Mouse (Mus musculus) liver, embryonic 15.5 days (tissue): ENCODE data around the gene Tln2. TPM values are rescaled to one million over a fixed set of nuclear protein-coding genes. Genes with fewer than 3 reads are reported as not detected.

ENCODE experiments used
- ATAC-seq: fragments of 200-750 bp; cut with Nextera tagmentation; 2 replicates; pipeline ENCODE4 v1.8.0; 2017; ENCODE audit warnings: moderate number of reproducible peaks, mild to moderate bottlenecking, moderate library complexity; ENCODE audit not compliant: insufficient read depth
- H3K27ac ChIP-seq: fragments of 300-500 bp; sonication (generic); replicated peaks from 2 replicates; pipeline ENCODE4 v1.5.1; 2015; ENCODE audit warnings: mild to moderate bottlenecking, inconsistent platforms
- H3K27me3 ChIP-seq: fragments of 300-500 bp; sonication (generic); 2 replicates; pipeline ENCODE4 v1.6.1; 2015; ENCODE audit warnings: mild to moderate bottlenecking, inconsistent platforms
- H3K36me3 ChIP-seq: fragments of 300-500 bp; sonication (generic); replicated peaks from 2 replicates; pipeline ENCODE4 v1.6.1; 2015; ENCODE audit warnings: moderate library complexity, mild to moderate bottlenecking, inconsistent platforms
- H3K4me1 ChIP-seq: fragments of 300-500 bp; sonication (generic); replicated peaks from 2 replicates; pipeline ENCODE4 v1.6.1; 2015; ENCODE audit warnings: inconsistent platforms
- H3K4me2 ChIP-seq: fragments of 300-500 bp; sonication (generic); 2 replicates; pipeline ENCODE4 v1.6.1; 2015; ENCODE audit warnings: moderate library complexity, mild to moderate bottlenecking, inconsistent platforms
- H3K4me3 ChIP-seq: fragments of 300-500 bp; sonication (generic); replicated peaks from 2 replicates; pipeline ENCODE4 v1.5.1; 2015; ENCODE audit warnings: mild to moderate bottlenecking, inconsistent platforms
- H3K9ac ChIP-seq: fragments of 300-500 bp; sonication (generic); 2 replicates; pipeline ENCODE4 v1.6.1; 2015; ENCODE audit warnings: moderate library complexity, mild to moderate bottlenecking, inconsistent platforms
- H3K9me3 ChIP-seq: fragments of 300-500 bp; sonication (generic); replicated peaks from 2 replicates; pipeline ENCODE4 v1.6.1; 2016; ENCODE audit warnings: inconsistent platforms
- WGBS: fragments of 180-500 bp; shearing (Covaris S2); methylation state at CpG from one replicate; pipeline ENCODE4 v1.1.7; 2015; ENCODE audit warnings: mixed read lengths; ENCODE audit not compliant: insufficient replicate concordance; 5-methylcytosine and 5-hydroxymethylcytosine counted together
- polyA plus RNA-seq: library from polyadenylated mRNA; unstranded; fragments of >200 nt; fragmentation: Nextera tagmentation; extraction: Ambion mirVana; gene quantifications from 2 replicates; pipeline ENCODE4 v1.2.1, GENCODE M21; 2015

Gene Tln2
- polyA plus RNA-seq, 1 experiment from 2014 or later = 2.7 TPM

DNA sequence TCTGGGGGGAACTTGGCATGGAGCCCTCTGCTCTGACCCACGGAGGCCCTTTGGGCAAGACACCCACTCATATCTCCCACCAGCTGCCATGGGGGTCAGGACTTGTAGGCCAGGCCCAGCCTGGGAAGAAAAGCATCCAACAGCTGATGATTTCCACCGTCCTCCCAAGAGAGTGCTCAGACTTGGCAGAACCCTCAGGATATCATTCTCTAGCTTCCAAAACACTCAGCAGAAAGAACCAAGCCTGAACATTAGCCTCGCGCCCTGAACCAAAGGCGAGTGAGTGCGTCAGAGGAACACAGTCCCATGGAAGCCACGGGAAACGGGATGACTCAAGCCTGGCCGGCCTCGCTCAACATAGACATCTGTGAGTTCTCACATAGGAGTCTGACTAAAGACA, 25.4 kb upstream of the Tln2 start:
- no peaks in the 10 kb centered on the region for H3K27me3 ChIP-seq
- H3K36me3 ChIP-seq = no peaks in the 10 kb centered on the region
- H3K9me3 ChIP-seq = no peaks in the 10 kb centered on the region
- WGBS = 71% methylated on average over 10 of the region's 10 CpGs
- no peak overlapping the region for H3K4me2 ChIP-seq
- H3K27ac ChIP-seq = no peak overlapping the region
- no peak overlapping the region for H3K9ac ChIP-seq
- no peak for ATAC-seq
- no peaks in the 10 kb centered on the region for H3K4me1 ChIP-seq
- H3K4me3 ChIP-seq = no peak overlapping the region

DNA sequence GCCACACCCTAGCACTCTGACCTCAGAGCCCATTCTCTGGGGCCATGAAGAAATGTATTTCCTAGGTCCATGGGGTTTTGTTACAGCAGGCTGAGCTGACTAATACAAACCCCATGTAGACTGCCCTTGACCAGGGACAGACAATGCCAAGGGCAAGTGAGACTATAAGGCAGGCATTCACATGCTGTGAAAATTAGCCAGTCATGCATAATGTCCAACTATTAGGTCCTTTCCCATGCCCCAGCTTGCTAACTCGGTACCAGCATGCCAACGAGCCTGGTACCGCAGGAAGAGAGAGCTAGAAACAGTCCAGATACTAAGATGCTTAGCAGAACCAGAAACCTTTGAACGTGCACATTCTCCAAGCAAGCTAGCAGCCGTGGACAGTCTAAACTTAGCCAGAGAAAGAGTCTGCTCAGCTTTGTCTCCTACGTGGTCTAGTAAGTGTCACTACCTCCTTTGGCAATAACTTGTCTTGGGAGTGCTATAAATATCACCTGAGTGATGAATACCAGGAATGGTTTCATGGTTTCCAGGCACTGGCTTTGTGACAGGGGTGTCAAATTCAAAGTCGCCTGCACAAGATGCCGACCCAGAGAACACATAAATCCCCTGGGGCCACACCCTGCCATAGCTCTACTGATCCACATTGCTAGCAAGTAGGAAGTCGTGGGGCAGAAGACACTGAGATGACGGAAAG, 22.2 kb upstream of the Tln2 start:
- no peaks in the 10 kb centered on the region for H3K4me1 ChIP-seq
- H3K27me3 ChIP-seq = no peaks in the 10 kb centered on the region
- no peak overlapping the region for H3K4me3 ChIP-seq
- no peak for ATAC-seq
- no peak overlapping the region for H3K4me2 ChIP-seq
- no peak overlapping the region for H3K27ac ChIP-seq
- WGBS = 56% methylated on average over 10 of the region's 10 CpGs
- no peaks in the 10 kb centered on the region for H3K36me3 ChIP-seq
- H3K9me3 ChIP-seq = no peaks in the 10 kb centered on the region
- no peak overlapping the region for H3K9ac ChIP-seq

DNA sequence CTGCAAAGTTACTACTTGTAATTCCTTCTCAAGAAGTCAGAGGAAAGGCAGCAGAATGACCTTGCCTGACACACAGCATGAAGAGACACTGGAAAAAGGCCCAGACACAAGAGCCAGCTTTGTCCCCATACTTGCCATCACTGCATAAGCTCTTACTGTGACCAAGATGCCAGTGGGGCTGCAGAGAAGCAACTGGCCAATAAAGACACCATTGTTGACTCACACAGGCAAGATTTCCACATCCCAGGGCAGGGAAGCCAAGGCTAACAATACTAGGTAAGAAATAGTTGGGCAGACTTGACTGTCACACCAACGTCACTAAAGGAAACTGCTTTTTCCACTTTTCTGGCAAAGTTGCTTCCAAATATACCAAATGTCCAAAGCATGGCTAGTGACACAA, 20.0 kb upstream of the Tln2 start:
- H3K4me1 ChIP-seq = no peaks in the 10 kb centered on the region
- H3K9ac ChIP-seq = no peak overlapping the region
- ATAC-seq = no peak
- H3K36me3 ChIP-seq = no peaks in the 10 kb centered on the region
- H3K27ac ChIP-seq = no peak overlapping the region
- H3K27me3 ChIP-seq = no peaks in the 10 kb centered on the region
- no peaks in the 10 kb centered on the region for H3K9me3 ChIP-seq
- no peak overlapping the region for H3K4me2 ChIP-seq
- H3K4me3 ChIP-seq = no peak overlapping the region
- 73% methylated on average over 1 of the region's 1 CpGs for WGBS

DNA sequence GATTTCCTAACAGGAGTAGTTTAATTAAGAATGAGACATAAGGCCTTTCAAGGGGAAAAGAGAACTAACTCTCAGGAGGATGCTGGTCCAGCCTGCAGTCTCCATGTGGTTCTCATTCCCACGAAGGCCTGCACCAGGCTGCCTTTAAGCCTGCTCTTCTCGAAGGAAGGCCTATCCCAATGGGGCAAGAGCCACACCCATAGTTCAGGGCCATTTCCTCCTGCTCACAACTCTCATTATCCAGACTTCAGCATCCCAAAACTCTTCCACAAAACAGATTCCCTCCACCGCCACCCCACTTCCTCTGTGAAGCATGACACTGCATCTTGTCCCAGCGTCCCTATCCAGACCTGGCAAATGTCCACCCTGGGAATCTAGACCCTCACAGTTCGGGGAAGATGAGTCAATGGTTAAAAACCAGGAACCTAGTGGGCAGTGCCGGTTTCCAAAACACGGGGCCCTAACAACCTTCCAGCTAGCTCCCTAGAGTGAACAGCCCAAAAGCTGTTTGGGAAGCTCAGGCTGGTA, 15.3 kb upstream of the Tln2 start:
- no peaks in the 10 kb centered on the region for H3K27me3 ChIP-seq
- no peak overlapping the region for H3K27ac ChIP-seq
- no peak overlapping the region for H3K4me3 ChIP-seq
- H3K9me3 ChIP-seq = no peaks in the 10 kb centered on the region
- H3K4me1 ChIP-seq = no peaks in the 10 kb centered on the region
- ATAC-seq = no peak
- WGBS = 46% methylated on average over 7 of the region's 7 CpGs
- H3K36me3 ChIP-seq = no peaks in the 10 kb centered on the region
- no peak overlapping the region for H3K9ac ChIP-seq
- H3K4me2 ChIP-seq = no peak overlapping the region

DNA sequence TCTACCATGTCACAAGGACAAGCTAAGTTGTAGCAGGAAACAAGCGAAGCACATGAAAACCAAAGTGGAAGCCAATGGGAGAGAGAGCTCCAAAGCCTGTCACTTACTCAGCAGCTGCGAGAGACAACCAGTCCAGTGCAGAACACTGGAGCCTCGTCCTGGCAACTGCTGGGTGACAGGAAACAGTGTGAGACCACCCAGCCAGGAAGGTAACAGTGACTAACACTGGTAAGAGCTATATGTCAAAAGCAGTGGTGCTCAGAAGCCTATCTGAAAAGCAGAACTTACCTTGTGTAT, 14.1 kb upstream of the Tln2 start:
- no peak overlapping the region for H3K27ac ChIP-seq
- 31% methylated on average over 3 of the region's 3 CpGs for WGBS
- no peak overlapping the region for H3K4me2 ChIP-seq
- H3K9me3 ChIP-seq = no peaks in the 10 kb centered on the region
- no peak overlapping the region for H3K4me3 ChIP-seq
- ATAC-seq = no peak
- H3K4me1 ChIP-seq = no peaks in the 10 kb centered on the region
- no peak overlapping the region for H3K9ac ChIP-seq
- H3K27me3 ChIP-seq = no peaks in the 10 kb centered on the region
- no peaks in the 10 kb centered on the region for H3K36me3 ChIP-seq

DNA sequence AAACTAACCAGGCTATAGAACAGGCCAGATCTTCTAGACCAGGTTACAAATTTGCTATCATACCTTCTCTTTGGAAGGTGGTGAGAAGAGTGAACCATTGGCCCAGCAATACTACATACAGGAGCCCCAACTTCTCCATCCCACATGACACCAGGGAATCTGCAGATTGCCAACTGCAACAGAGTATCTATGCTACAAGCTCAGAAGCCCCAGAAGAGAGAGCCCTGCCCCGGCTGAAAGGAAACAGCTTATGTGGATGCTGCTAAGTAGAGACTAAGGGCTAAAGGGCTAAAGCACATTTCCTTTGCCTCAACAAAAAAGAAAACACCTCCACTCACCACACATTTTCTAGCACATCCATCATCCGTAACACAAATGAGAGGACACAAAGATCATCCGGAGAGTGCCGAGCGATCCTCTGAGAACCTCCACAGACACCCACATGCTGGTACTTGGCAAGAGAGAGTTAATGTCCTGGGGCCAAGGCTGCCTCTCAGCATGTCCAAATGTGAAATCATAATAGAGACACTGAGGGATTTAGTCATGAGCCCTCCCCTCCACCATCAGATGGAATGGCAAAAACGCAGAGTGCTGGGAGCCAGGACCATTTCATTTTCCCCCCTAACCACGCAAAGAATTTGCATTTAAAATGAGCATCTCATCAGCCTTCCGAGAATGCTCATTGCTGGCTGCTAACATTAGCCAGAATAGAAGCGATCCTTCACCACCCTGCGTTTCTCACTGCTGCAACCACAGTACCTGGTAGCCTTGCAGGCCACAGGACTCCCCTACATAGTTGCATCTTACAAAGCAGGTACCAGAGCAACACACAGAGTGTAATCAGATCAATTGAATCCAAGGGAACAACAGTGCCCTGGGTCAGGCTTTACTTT, 13.5 kb upstream of the Tln2 start:
- H3K4me2 ChIP-seq = no peak overlapping the region
- H3K4me1 ChIP-seq = no peaks in the 10 kb centered on the region
- H3K36me3 ChIP-seq = no peaks in the 10 kb centered on the region
- H3K4me3 ChIP-seq = no peak overlapping the region
- H3K27ac ChIP-seq = no peak overlapping the region
- H3K27me3 ChIP-seq = no peaks in the 10 kb centered on the region
- no peak overlapping the region for H3K9ac ChIP-seq
- 65% methylated on average over 10 of the region's 10 CpGs for WGBS
- ATAC-seq = no peak
- no peaks in the 10 kb centered on the region for H3K9me3 ChIP-seq

DNA sequence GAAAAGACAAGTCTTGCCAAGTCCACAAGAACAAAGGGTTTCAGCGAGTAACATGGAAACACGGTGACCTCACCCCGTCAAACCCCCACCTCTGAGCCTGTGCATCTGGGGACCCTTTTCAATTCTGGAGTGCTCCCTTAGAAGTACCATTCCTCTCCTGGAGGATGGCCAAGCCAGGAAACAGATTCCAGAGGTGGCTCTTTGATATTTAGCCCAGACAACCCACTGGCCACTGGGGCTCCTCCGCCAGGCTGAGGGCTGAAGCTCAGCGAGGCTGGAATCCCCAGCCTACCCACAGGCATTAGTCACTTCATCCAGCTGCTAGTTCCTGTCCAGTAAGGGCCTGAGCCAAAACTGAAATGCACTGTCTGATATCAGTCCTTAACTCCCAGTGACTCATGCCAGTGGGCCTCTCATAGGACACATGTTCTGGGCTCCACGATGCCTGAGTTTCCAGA, 6.3 kb upstream of the Tln2 start:
- Histone ChIP-seq H3K9ac (no peak overlapping the region), H3K9me3 (no peaks in the 10 kb centered on the region), H3K4me1 (no peaks in the 10 kb centered on the region), H3K27me3 (no peaks in the 10 kb centered on the region), H3K4me3 (no peak overlapping the region), H3K4me2 (no peak overlapping the region), H3K36me3 (no peaks in the 10 kb centered on the region), H3K27ac (no peak overlapping the region)
- 75% methylated on average over 6 of the region's 6 CpGs for WGBS
- no peak for ATAC-seq

DNA sequence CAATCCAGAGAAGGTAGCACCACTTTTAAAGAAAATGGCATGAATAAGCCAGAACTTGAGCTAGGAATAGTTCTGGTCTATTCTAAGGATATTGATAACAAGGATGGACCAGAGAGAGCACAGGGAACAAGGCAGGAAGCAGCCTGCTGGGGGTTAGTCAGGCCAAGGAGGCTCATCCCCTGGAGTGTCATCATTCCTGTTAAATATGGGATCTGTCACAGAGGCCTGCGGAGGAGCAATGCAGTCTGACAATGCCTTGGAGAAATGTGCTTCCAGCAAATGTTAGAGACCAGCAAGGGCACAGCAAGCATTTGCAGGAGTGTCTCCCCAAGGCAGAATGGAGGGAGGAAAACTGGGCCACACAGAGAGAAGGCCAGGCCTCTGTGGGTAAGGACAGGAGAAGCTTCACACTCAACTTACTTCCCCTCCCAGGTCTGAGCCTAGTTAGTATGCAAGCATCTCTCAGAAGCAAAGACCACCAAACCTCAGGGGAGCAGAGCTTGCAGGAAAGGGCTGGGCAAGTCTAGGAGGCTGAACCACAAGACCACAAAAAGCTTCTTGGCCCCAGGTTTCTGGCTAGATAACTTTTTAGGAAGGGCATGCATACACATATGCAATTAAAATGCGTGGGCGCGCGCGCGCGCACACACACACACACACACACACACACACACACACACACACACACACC, 9.5 kb downstream of the Tln2 start:
- H3K27me3 ChIP-seq = no peaks in the 10 kb centered on the region
- no peaks in the 10 kb centered on the region for H3K4me1 ChIP-seq
- H3K9me3 ChIP-seq = no peaks in the 10 kb centered on the region
- no peaks in the 10 kb centered on the region for H3K36me3 ChIP-seq
- ATAC-seq = no peak
- no peak overlapping the region for H3K4me3 ChIP-seq
- no peak overlapping the region for H3K9ac ChIP-seq
- no peak overlapping the region for H3K27ac ChIP-seq
- no peak overlapping the region for H3K4me2 ChIP-seq
- WGBS = 48% methylated on average over 8 of the region's 8 CpGs

DNA sequence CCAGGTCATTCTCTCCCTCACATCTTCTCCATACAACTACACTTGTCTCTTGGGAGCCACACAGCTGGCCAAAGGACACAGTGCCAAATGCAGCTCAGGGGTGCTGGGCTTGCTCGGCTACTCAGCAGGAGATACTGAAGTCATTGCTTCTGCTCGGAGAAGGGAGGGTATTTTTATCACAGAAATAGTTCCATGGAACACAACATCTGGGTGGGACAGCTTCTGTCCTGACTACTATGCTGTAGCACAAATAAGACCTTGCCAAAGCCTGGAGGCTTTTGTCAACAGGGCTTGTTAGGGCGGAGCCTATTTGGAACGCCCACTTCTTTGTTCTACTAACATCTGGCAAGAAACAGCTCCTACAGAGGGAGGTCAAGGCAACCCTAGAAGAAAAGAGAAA, 10.2 kb downstream of the Tln2 start:
- WGBS = 48% methylated on average over 4 of the region's 4 CpGs
- Histone ChIP-seq H3K4me3 (no peak overlapping the region), H3K27me3 (no peaks in the 10 kb centered on the region), H3K9me3 (no peaks in the 10 kb centered on the region), H3K9ac (no peak overlapping the region), H3K4me1 (no peaks in the 10 kb centered on the region), H3K4me2 (no peak overlapping the region), H3K27ac (no peak overlapping the region), H3K36me3 (no peaks in the 10 kb centered on the region)
- no peak for ATAC-seq

DNA sequence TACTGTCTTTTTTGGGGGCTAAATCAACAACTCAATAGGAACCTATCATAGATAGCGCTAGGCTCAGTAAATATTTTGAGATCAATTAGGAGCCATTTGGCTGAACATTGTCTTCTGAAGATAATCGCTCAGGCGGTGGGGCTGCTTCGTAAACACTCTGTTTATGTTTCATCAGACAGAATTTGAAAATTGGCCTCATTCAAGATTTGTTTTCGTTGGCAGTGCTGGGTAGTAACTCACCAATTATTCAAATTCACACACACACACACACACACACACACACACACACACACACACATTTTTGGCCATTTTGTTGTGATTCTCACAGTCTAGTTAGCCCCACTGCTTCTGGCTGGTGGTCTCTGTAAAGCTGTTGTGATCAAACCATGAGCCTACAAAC, 12.9 kb downstream of the Tln2 start:
- H3K9ac ChIP-seq = no peak overlapping the region
- no peaks in the 10 kb centered on the region for H3K27me3 ChIP-seq
- H3K4me2 ChIP-seq = no peak overlapping the region
- 66% methylated on average over 5 of the region's 5 CpGs for WGBS
- H3K4me3 ChIP-seq = no peak overlapping the region
- no peaks in the 10 kb centered on the region for H3K9me3 ChIP-seq
- H3K27ac ChIP-seq = no peak overlapping the region
- H3K36me3 ChIP-seq = no peaks in the 10 kb centered on the region
- no peak for ATAC-seq
- no peaks in the 10 kb centered on the region for H3K4me1 ChIP-seq

DNA sequence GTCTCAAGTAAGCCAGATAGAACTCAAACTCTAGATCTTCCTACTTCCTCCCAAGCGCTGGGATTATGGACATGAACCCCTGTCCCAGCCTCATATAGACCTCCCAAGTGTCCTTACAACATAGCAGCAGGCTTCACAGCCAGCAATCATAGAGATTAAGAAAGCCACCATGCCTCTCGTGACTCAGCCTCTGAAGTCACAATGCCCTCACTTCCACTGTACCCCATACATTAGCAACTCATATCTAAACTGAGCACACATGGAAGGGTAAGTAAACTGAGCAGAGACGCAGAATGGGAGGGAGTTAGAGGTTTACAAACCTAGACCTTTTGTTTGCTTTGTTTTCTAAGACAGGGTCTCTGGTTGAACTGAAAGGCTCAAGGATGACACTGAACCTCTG, 13.7 kb downstream of the Tln2 start:
- no peak overlapping the region for H3K9ac ChIP-seq
- no peak overlapping the region for H3K4me2 ChIP-seq
- H3K9me3 ChIP-seq = no peaks in the 10 kb centered on the region
- H3K4me1 ChIP-seq = no peaks in the 10 kb centered on the region
- WGBS = 47% methylated on average over 3 of the region's 3 CpGs
- H3K4me3 ChIP-seq = no peak overlapping the region
- ATAC-seq = no peak
- H3K27ac ChIP-seq = no peak overlapping the region
- H3K36me3 ChIP-seq = no peaks in the 10 kb centered on the region
- H3K27me3 ChIP-seq = no peaks in the 10 kb centered on the region
